ENCODE assay signal across 17 mouse cellular contexts in the genomic region with DNA sequence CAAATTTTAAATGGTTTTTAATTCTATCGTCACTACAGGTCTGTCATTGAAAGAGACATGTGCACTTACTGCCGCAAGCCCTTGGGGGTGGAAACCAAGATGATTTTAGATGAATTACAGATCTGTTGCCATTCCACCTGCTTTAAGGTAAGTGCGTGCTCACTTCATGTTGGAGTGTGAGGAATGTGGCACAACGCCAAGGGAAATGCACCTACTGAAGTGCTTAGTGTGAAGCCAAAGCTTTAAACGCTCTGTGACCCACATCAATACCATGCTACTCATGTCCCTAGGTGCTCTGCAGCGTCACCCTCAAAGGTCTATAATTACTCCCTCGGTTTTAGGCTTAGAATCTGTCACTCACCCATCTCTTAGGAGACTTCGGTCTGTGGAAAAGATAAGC.
"Had no signal": no experiment of that assay in that cellular context is flagged by ENCODE, and none has a peak within 500 bp of the region (broad histone marks: within the 10 kb centered on the region; RNA-seq: fewer than 3 reads in every experiment).

No protein-coding gene starts in this region.

- H3K9ac ChIP-seq: kidney, embryonic 15.5 days; limb, embryonic 12.5 days; limb, embryonic 15.5 days; liver, embryonic 14.5 days; liver, postnatal 0 days had no signal

- H3K4me2 ChIP-seq: kidney, embryonic 15.5 days; limb, embryonic 12.5 days; limb, embryonic 15.5 days; liver, embryonic 11.5 days; midbrain, embryonic 11.5 days had no signal

- H3K27me3 ChIP-seq: kidney, embryonic 15.5 days; limb, embryonic 12.5 days; limb, embryonic 15.5 days; megakaryocyte, embryonic 14.5 days had no signal

- ATAC-seq: intestine, postnatal 0 days; liver, postnatal 0 days had no signal

- H3K9me3 ChIP-seq: kidney, embryonic 15.5 days; limb, embryonic 12.5 days; limb, embryonic 15.5 days; megakaryocyte, embryonic 14.5 days had no signal

- H3K4me3 ChIP-seq: kidney, embryonic 15.5 days; limb, embryonic 12.5 days; limb, embryonic 15.5 days; megakaryocyte, embryonic 14.5 days had no signal

- H3K27ac ChIP-seq: kidney, embryonic 15.5 days; limb, embryonic 12.5 days; limb, embryonic 15.5 days; liver, embryonic 14.5 days; stomach, postnatal 0 days had no signal

- H3K4me1 ChIP-seq: kidney, embryonic 15.5 days; limb, embryonic 15.5 days; megakaryocyte, embryonic 14.5 days had no signal

- DNase-seq: kidney, adult 8-10 months; kidney, postnatal 14 days; kidney, postnatal 4 days; left cerebral cortex, postnatal 4 days; liver, postnatal 0 days; midbrain, embryonic 14.5 days; right cerebral cortex, postnatal 4 days; thymus, postnatal 25 days had no signal

- H3K36me3 ChIP-seq: kidney, embryonic 15.5 days; limb, embryonic 12.5 days; limb, embryonic 15.5 days had no signal
